Mouse (Mus musculus) CH12.LX (cell line): ENCODE measurements around the gene Ttc33. TPM values are rescaled to one million over a fixed set of nuclear protein-coding genes. Genes with fewer than 3 reads are reported as not detected.

ENCODE experiments used
- DNase-seq: peaks from one replicate; pipeline ENCODE4 v3.0.0-alpha.2; 2013; ENCODE audit errors: extremely low read depth
- H3K27ac ChIP-seq: 2 replicates; pipeline ENCODE4 v1.5.1; 2012; ENCODE audit warnings: low read depth, mild to moderate bottlenecking, control low read depth, moderate library complexity; ENCODE audit not compliant: insufficient read depth
- H3K27me3 ChIP-seq: replicated peaks from 2 replicates; pipeline ENCODE3; 2012; ENCODE audit warnings: inconsistent platforms
- H3K36me3 ChIP-seq, 2 experiments: replicated peaks in 1 of 2; 2 replicates each; pipeline versions ENCODE3 to v1.6.1; 2012; ENCODE audit warnings: inconsistent platforms in 1 of 2, low read length in 1 of 2, mild to moderate bottlenecking in 1 of 2, mixed read lengths in 1 of 2, moderate library complexity in 1 of 2; ENCODE audit not compliant: control insufficient read depth in 1 of 2, insufficient read depth in 1 of 2
- H3K4me1 ChIP-seq, 2 experiments: 2 replicates each; pipeline ENCODE4 v1.6.1; 2012; ENCODE audit warnings: inconsistent platforms in 1 of 2, moderate library complexity in 1 of 2; ENCODE audit not compliant: insufficient read depth in 2 of 2, control insufficient read depth in 1 of 2
- H3K4me2 ChIP-seq: 2 replicates; pipeline ENCODE4 v1.6.1; 2012; ENCODE audit warnings: low read depth, mild to moderate bottlenecking, control low read depth; ENCODE audit not compliant: poor library complexity, insufficient read depth, severe bottlenecking
- H3K4me3 ChIP-seq, 3 experiments: fragments of 150-350 bp in 1 of 3; sonication (generic) in 1 of 3; replicated peaks in 1 of 3; 2 replicates each; pipeline versions ENCODE3 to v1.5.1; 2011 to 2012; ENCODE audit warnings: low read depth in 2 of 3, low read length in 2 of 3, mild to moderate bottlenecking in 2 of 3, moderate library complexity in 2 of 3, control low read depth in 1 of 3, improper control_type of control experiment in 1 of 3, inconsistent platforms in 1 of 3, mixed read lengths in 1 of 3; ENCODE audit not compliant: poor library complexity in 1 of 3
- H3K79me2 ChIP-seq: replicated peaks from 2 replicates; pipeline ENCODE4 v1.6.1; 2012; ENCODE audit warnings: mild to moderate bottlenecking, moderate library complexity; ENCODE audit not compliant: control insufficient read depth, poor library complexity, insufficient read depth, severe bottlenecking; ENCODE audit errors: extremely low read depth
- H3K9ac ChIP-seq: 2 replicates; pipeline ENCODE4 v1.6.1; 2012; ENCODE audit warnings: low read depth, mild to moderate bottlenecking, control low read depth, moderate library complexity; ENCODE audit not compliant: insufficient read depth
- H3K9me3 ChIP-seq: replicated peaks from 2 replicates; pipeline ENCODE3; 2012; ENCODE audit warnings: low read length, inconsistent platforms, mixed read lengths
- BHLHE40 ChIP-seq: IDR thresholded peaks from 2 replicates; pipeline ENCODE4 v1.6.1; 2011; ENCODE audit warnings: mild to moderate bottlenecking, low read depth, low read length, improper control_type of control experiment
- CHD1 ChIP-seq: IDR thresholded peaks from 2 replicates; pipeline ENCODE4 v1.6.1; 2012; ENCODE audit warnings: low read depth, low read length, improper control_type of control experiment, inconsistent platforms
- CHD2 ChIP-seq: IDR thresholded peaks from 2 replicates; pipeline ENCODE4 v1.6.1; 2011; ENCODE audit warnings: low read length, improper control_type of control experiment
- CTCF ChIP-seq, 2 experiments: IDR thresholded peaks in 1 of 2; conservative IDR thresholded peaks in 1 of 2; 2 replicates each; pipeline ENCODE4 v1.5.1; 2011 to 2012; ENCODE audit warnings: low read depth in 2 of 2, low read length in 2 of 2, improper control_type of control experiment in 1 of 2, inconsistent platforms in 1 of 2, mild to moderate bottlenecking in 1 of 2, moderate library complexity in 1 of 2
- ELF1 ChIP-seq: IDR thresholded peaks from 2 replicates; pipeline ENCODE4 v1.6.1; 2014; ENCODE audit warnings: low read depth, mild to moderate bottlenecking, inconsistent platforms, low read length, improper control_type of control experiment
- ETS1 ChIP-seq: conservative IDR thresholded peaks from 2 replicates; pipeline ENCODE4 v1.6.1; 2012; ENCODE audit warnings: low read depth, mild to moderate bottlenecking, inconsistent platforms, low read length, improper control_type of control experiment, moderate library complexity
- GABPA ChIP-seq: IDR thresholded peaks from 2 replicates; pipeline ENCODE4 v1.6.1; 2012; ENCODE audit warnings: low read depth, low read length, improper control_type of control experiment, inconsistent platforms; ENCODE audit not compliant: insufficient replicate concordance
- HCFC1 ChIP-seq: IDR thresholded peaks from 2 replicates; pipeline ENCODE4 v1.6.1; 2012; ENCODE audit warnings: low read depth, mild to moderate bottlenecking, inconsistent platforms, low read length, improper control_type of control experiment
- IRF4 ChIP-seq: IDR thresholded peaks from 2 replicates; pipeline ENCODE4 v1.6.1; 2014; ENCODE audit warnings: low read depth, mild to moderate bottlenecking, inconsistent platforms, low read length, improper control_type of control experiment
- KAT2A ChIP-seq: IDR thresholded peaks from 2 replicates; pipeline ENCODE4 v1.6.1; 2012; ENCODE audit warnings: low read length, improper control_type of control experiment, inconsistent platforms; ENCODE audit not compliant: insufficient replicate concordance
- MAZ ChIP-seq: IDR thresholded peaks from 2 replicates; pipeline ENCODE4 v1.6.1; 2012; ENCODE audit warnings: low read depth, mild to moderate bottlenecking, inconsistent platforms, low read length, improper control_type of control experiment, moderate library complexity
- MEF2A ChIP-seq: IDR thresholded peaks from 2 replicates; pipeline ENCODE4 v1.6.1; 2014; ENCODE audit warnings: low read depth, mild to moderate bottlenecking, inconsistent platforms, low read length, improper control_type of control experiment, borderline replicate concordance
- MYC ChIP-seq: IDR thresholded peaks from 2 replicates; pipeline ENCODE4 v1.6.1; 2011; ENCODE audit warnings: low read depth, mild to moderate bottlenecking, improper control_type of control experiment, low read length
- NELFE ChIP-seq: IDR thresholded peaks from 2 replicates; pipeline ENCODE4 v1.6.1; 2011; ENCODE audit warnings: low read depth, low read length, improper control_type of control experiment
- NRF1 ChIP-seq: IDR thresholded peaks from 2 replicates; pipeline ENCODE4 v1.6.1; 2014; ENCODE audit warnings: low read depth, mild to moderate bottlenecking, inconsistent platforms, low read length, improper control_type of control experiment, moderate library complexity
- SMC3 ChIP-seq: IDR thresholded peaks from 2 replicates; pipeline ENCODE4 v1.6.1; 2011; ENCODE audit warnings: low read depth, low read length, improper control_type of control experiment
- TBP ChIP-seq: conservative IDR thresholded peaks from 2 replicates; pipeline ENCODE4 v1.6.1; 2011; ENCODE audit warnings: low read depth, low read length, improper control_type of control experiment
- TCF12 ChIP-seq: IDR thresholded peaks from 2 replicates; pipeline ENCODE4 v1.6.1; 2014; ENCODE audit warnings: low read depth, mild to moderate bottlenecking, inconsistent platforms, low read length, improper control_type of control experiment
- UBTF ChIP-seq: IDR thresholded peaks from 2 replicates; pipeline ENCODE4 v1.6.1; 2012; ENCODE audit warnings: low read depth, mild to moderate bottlenecking, inconsistent platforms, low read length, improper control_type of control experiment, moderate library complexity
- USF1 ChIP-seq: IDR thresholded peaks from 2 replicates; pipeline ENCODE4 v1.6.1; 2014; ENCODE audit warnings: low read depth, mild to moderate bottlenecking, inconsistent platforms, low read length, improper control_type of control experiment
- ZC3H11A ChIP-seq: IDR thresholded peaks from 2 replicates; pipeline ENCODE4 v1.6.1; 2012; ENCODE audit warnings: low read depth, mild to moderate bottlenecking, inconsistent platforms, low read length, improper control_type of control experiment
- ZKSCAN1 ChIP-seq: IDR thresholded peaks from 2 replicates; pipeline ENCODE4 v1.6.1; 2012; ENCODE audit warnings: low read depth, inconsistent platforms, low read length, improper control_type of control experiment, borderline replicate concordance
- ZNF384 ChIP-seq: IDR thresholded peaks from 2 replicates; pipeline ENCODE4 v1.6.1; 2012; ENCODE audit warnings: low read depth, low read length, improper control_type of control experiment, inconsistent platforms
- dilution Hi-C: fragments of 300-500 bp; cut with MboI; formaldehyde crosslinking; loops from 2 replicates; pipeline ENCODE4 v1.14.3; 2020; ENCODE audit warnings: low sequenced_read_pairs; ENCODE audit not compliant: extremely low pct_unique_long_range_greater_than_20kb, extremely low pct_ligation_motif_present
- in situ Hi-C: fragments of 300-500 bp; cut with MboI; formaldehyde crosslinking; loops from 3 replicates; pipeline ENCODE4 v1.14.3; 2019; ENCODE audit warnings: low sequenced_read_pairs, low pct_ligation_motif_present, low pct_unique_long_range_greater_than_20kb, mixed read lengths
- polyA plus RNA-seq: library from polyadenylated mRNA; unstranded; fragments of >175 nt; gene quantifications from 2 replicates; pipeline ENCODE4 v1.2.1, GENCODE M21; 2012; ENCODE audit warnings: low read depth; ENCODE audit not compliant: insufficient read length
- total RNA-seq, 2 experiments: library from RNA; depleted of rRNA; stranded (reverse); fragments of 300-350 nt in 1 of 2; fragments of >200 nt in 1 of 2; gene quantifications; 2 replicates each; pipeline ENCODE4 v1.2.3; 2012 to 2014

The Ttc33 gene
- total and polyA plus RNA-seq, 3 experiments = 24.5 to 53.6 (median 34.8) TPM

GRCm38 (mm10) chr15:5139863-5140262 is 45.5 kb upstream of the Ttc33 start:
- Histone ChIP-seq H3K27ac (no peak overlapping the region), H3K9ac (no peak overlapping the region), H3K4me3 (no peak overlapping the region), H3K4me1 (peaks cover under 1 to 12% of the 10 kb centered on the region in 2 experiments; a peak in 3 of 4 replicates), H3K4me2 (no peak overlapping the region), H3K36me3 (no peaks in the 10 kb centered on the region), H3K9me3 (no peaks in the 10 kb centered on the region), H3K27me3 (no peaks in the 10 kb centered on the region), H3K79me2 (peaks cover 2% of the 10 kb centered on the region)
- in situ Hi-C loops (no loop called here), dilution Hi-C loops (no loop called here)
- no peak for TF ChIP-seq TCF12
- TF ChIP-seq MEF2A = no peak
- no peak for TF ChIP-seq ZNF384
- no peak for TF ChIP-seq ZKSCAN1
- no peak for TF ChIP-seq ETS1
- TF ChIP-seq GABPA = no peak
- TF ChIP-seq BHLHE40 = no peak
- TF ChIP-seq NELFE = no peak
- no peak for TF ChIP-seq ELF1
- no peak for TF ChIP-seq HCFC1
- no peak for DNase-seq

DNA sequence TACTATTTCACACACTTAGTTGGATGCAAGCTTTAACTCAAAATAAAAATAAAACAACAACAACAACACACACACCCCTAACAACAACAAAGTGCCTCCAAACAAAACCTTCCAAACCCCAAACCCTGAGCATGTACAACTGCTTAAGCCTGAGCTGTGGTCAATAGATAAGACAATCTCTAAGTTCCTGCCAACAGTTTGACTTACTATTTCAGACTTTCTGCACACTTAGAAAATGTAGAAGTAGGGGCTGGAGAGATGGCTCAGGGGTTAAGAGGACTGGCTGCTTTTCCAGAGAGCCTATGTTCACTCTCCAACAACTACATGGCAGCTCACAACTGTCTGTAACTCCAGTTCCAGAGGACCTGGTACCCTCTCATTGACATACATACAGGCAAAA is 45.0 kb upstream of the Ttc33 start:
- in situ Hi-C loops (no loop called here), dilution Hi-C loops (no loop called here)
- Histone ChIP-seq H3K27ac (no peak overlapping the region), H3K4me1 (peaks cover 5 to 17% of the 10 kb centered on the region in 2 experiments), H3K36me3 (peaks cover 0 to 2% of the 10 kb centered on the region in 2 experiments), H3K27me3 (no peaks in the 10 kb centered on the region), H3K9ac (no peak overlapping the region), H3K9me3 (no peaks in the 10 kb centered on the region), H3K4me3 (no peak overlapping the region), H3K79me2 (peaks cover 7% of the 10 kb centered on the region), H3K4me2 (no peak overlapping the region)
- TF ChIP-seq ETS1 (no peak), SMC3 (no peak), UBTF (no peak), NRF1 (no peak), ZC3H11A (no peak), TBP (no peak), NELFE (no peak), KAT2A (no peak), MYC (no peak), CHD1 (no peak), BHLHE40 (no peak), CTCF (conservative IDR thresholded peaks at IDR 0.05 in 1 of 2, IDR thresholded peaks at IDR 0.05 in 1 of 2; ENCODE audit: low read depth in 2 of 2, low read length in 2 of 2) (no peak), IRF4 (no peak), MAZ (no peak), CHD2 (no peak), USF1 (no peak)
- no peak for DNase-seq
